8 mouse cellular contexts compared by ENCODE assay signal in genomic region chr9:21917493-21918034, GRCm38 (mm10). TPM values are rescaled to one million over a fixed set of nuclear protein-coding genes. Genes with fewer than 3 reads are reported as not detected.
DNase-seq lines count a peak whose midpoint lies in the region; ATAC-seq and TF ChIP-seq lines count a peak whose summit lies in the region.

No protein-coding gene starts in this region.

- TF ChIP-seq CTCF in G1E (IDR thresholded peaks at IDR 0.05; ENCODE audit: low read depth, low read length) = no peak

- H3K4me3 ChIP-seq in G1E (ENCODE audit: low read depth, low read length) = peak overlapping the region; percentile 82
- peak overlapping the region; percentile 72 for H3K4me3 ChIP-seq in liver, embryonic 13.5 days (replicated peaks)
- H3K4me3 ChIP-seq in neural tube, embryonic 12.5 days = peak overlapping the region; percentile 59

- peak overlapping the region; percentile 100 for H3K4me2 ChIP-seq in liver, embryonic 13.5 days
- peak overlapping the region; percentile 97 for H3K4me2 ChIP-seq in neural tube, embryonic 12.5 days (replicated peaks)

- no peaks in the 10 kb centered on the region for H3K9me3 ChIP-seq in G1E (replicated peaks)
- no peaks in the 10 kb centered on the region for H3K9me3 ChIP-seq in liver, embryonic 13.5 days (replicated peaks)
- no peaks in the 10 kb centered on the region for H3K9me3 ChIP-seq in neural tube, embryonic 12.5 days

- peak overlapping the region; percentile 82 for H3K9ac ChIP-seq in liver, embryonic 13.5 days
- H3K9ac ChIP-seq in neural tube, embryonic 12.5 days = peak overlapping the region; percentile 77

- WGBS in liver, embryonic 13.5 days (ENCODE audit: insufficient replicate concordance) = 1% methylated on average over 35 of the region's 35 CpGs
- WGBS in neural tube, embryonic 12.5 days = 2% methylated on average over 35 of the region's 35 CpGs

- H3K27me3 ChIP-seq in G1E (ENCODE audit: insufficient read depth, low read length) = peaks cover 3% of the 10 kb centered on the region; the same call in 1 of the 2 replicates
- peaks cover 27% of the 10 kb centered on the region for H3K27me3 ChIP-seq in liver, embryonic 13.5 days
- H3K27me3 ChIP-seq in neural tube, embryonic 12.5 days (replicated peaks) = peaks cover 10% of the 10 kb centered on the region

- H3K4me1 ChIP-seq in G1E (ENCODE audit: insufficient read depth, low read depth, low read length) = peaks cover 20% of the 10 kb centered on the region
- H3K4me1 ChIP-seq in liver, embryonic 13.5 days (replicated peaks) = peaks cover 27% of the 10 kb centered on the region
- H3K4me1 ChIP-seq in neural tube, embryonic 12.5 days = peaks cover 9% of the 10 kb centered on the region

- peaks cover 34% of the 10 kb centered on the region for H3K36me3 ChIP-seq in G1E (replicated peaks)
- 0 out of 2 replicates have a peak, but pooled peaks cover 11% of the 10 kb centered on the region for H3K36me3 ChIP-seq in liver, embryonic 13.5 days
- H3K36me3 ChIP-seq in neural tube, embryonic 12.5 days = no peaks in the 10 kb centered on the region

- no peak for ATAC-seq in G1E (ENCODE audit: extremely low read depth, insufficient number of reproducible peaks, low FRiP score, poor library complexity, severe bottlenecking)
- ATAC-seq in frontal cortex, adult (ENCODE audit: low TSS enrichment) = peak; percentile 69
- ATAC-seq in liver, embryonic 13.5 days (ENCODE audit: low read depth) = no peak; the same call in 1 of the 2 replicates
- no peak; the same call in 1 of the 2 replicates for ATAC-seq in neural tube, embryonic 12.5 days (ENCODE audit: low FRiP score, low read depth)

- H3K27ac ChIP-seq in liver, embryonic 13.5 days = peak overlapping the region; percentile 34; the same call in 1 of the 2 replicates
- H3K27ac ChIP-seq in neural tube, embryonic 12.5 days = no peak overlapping the region

- DNase-seq in adrenal gland, postnatal 10 days = peak; percentile 42
- no peak for DNase-seq in adrenal gland, postnatal 25 days
- no peak for DNase-seq in G1E (ENCODE audit: low spot score)
- DNase-seq in layer of hippocampus, adult 11-12 months (ENCODE audit: low spot score) = peak; percentile 80
- no peak for DNase-seq in liver, embryonic 13.5 days
- no peak for DNase-seq in embryo, embryonic 10 days (ENCODE audit: low spot score)

RNA-seq across cellular contexts. Expression of gene Rab3d, which starts 0.4 kb away (rescaled TPM):
- 10 to 100 TPM; 37.2 to 45.4 TPM for total RNA-seq in adrenal gland, postnatal 10 days (2021)
- 36.3 and 71.9 TPM in 2 replicates for total RNA-seq in adrenal gland, postnatal 25 days (2021)
- total RNA-seq in G1E (2014; fragmentation: Nextera tagmentation) = 3.7 and 6.8 TPM in 2 replicates
- 7.0 TPM in 2 replicates for total RNA-seq in G1E (2017)
- polyA plus RNA-seq in G1E (2012) = 4.9 and 8.5 TPM in 2 replicates
- 6.6 and 8.4 TPM in 2 replicates for polyA plus RNA-seq in liver, embryonic 13.5 days (2015; fragmentation: Nextera tagmentation; extraction: Ambion mirVana)
- polyA plus RNA-seq in neural tube, embryonic 12.5 days (2016; fragmentation: Nextera tagmentation; extraction: Ambion mirVana) = 19.3 and 21.3 TPM in 2 replicates

RNA-seq across cellular contexts. Expression of gene Ccdc159, which starts 9.7 kb away (rescaled TPM):
- 1 to 10 TPM; 5.6 to 8.8 TPM for total RNA-seq in adrenal gland, postnatal 10 days (2021)
- 13.6 and 19.1 TPM in 2 replicates for total RNA-seq in adrenal gland, postnatal 25 days (2021)
- 1.8 and 3.8 TPM in 2 replicates for total RNA-seq in G1E (2014; fragmentation: Nextera tagmentation)
- 0.64 and 0.98 TPM in 2 replicates for total RNA-seq in G1E (2017)
- polyA plus RNA-seq in G1E (2012) = 0.21 and 0.31 TPM in 2 replicates
- polyA plus RNA-seq in liver, embryonic 13.5 days (2015; fragmentation: Nextera tagmentation; extraction: Ambion mirVana) = 1.0 and 1.2 TPM in 2 replicates
- polyA plus RNA-seq in neural tube, embryonic 12.5 days (2016; fragmentation: Nextera tagmentation; extraction: Ambion mirVana) = 6.4 and 6.6 TPM in 2 replicates

RNA-seq across cellular contexts. Expression of gene Tmem205, which starts 9.8 kb away (rescaled TPM):
- 100 to 1,000 TPM; 182 to 187 TPM for total RNA-seq in adrenal gland, postnatal 10 days (2021)
- 471 and 609 TPM in 2 replicates for total RNA-seq in adrenal gland, postnatal 25 days (2021)
- 12.8 and 17.6 TPM in 2 replicates for total RNA-seq in G1E (2014; fragmentation: Nextera tagmentation)
- total RNA-seq in G1E (2017) = 9.0 and 17.1 TPM in 2 replicates
- polyA plus RNA-seq in G1E (2012) = 11.3 and 15.9 TPM in 2 replicates
- 49.5 and 57.2 TPM in 2 replicates for polyA plus RNA-seq in liver, embryonic 13.5 days (2015; fragmentation: Nextera tagmentation; extraction: Ambion mirVana)
- 36.1 and 42.3 TPM in 2 replicates for polyA plus RNA-seq in neural tube, embryonic 12.5 days (2016; fragmentation: Nextera tagmentation; extraction: Ambion mirVana)

RNA-seq across cellular contexts. Expression of gene Plppr2, which starts 19.3 kb away (rescaled TPM):
- 10 to 100 TPM; 21.9 to 22.3 TPM for total RNA-seq in adrenal gland, postnatal 10 days (2021)
- 35.6 and 40.5 TPM in 2 replicates for total RNA-seq in adrenal gland, postnatal 25 days (2021)
- total RNA-seq in G1E (2014; fragmentation: Nextera tagmentation) (1.6 and 5.3 TPM in 2 replicates), G1E (2017) (0.41 and 0.44 TPM in 2 replicates)
- 5.8 and 7.6 TPM in 2 replicates for polyA plus RNA-seq in G1E (2012)
- 0.99 and 1.4 TPM in 2 replicates for polyA plus RNA-seq in liver, embryonic 13.5 days (2015; fragmentation: Nextera tagmentation; extraction: Ambion mirVana)
- polyA plus RNA-seq in neural tube, embryonic 12.5 days (2016; fragmentation: Nextera tagmentation; extraction: Ambion mirVana) = 53.3 and 56.2 TPM in 2 replicates

RNA-seq across cellular contexts. Expression of gene Swsap1, which starts 38.0 kb away (rescaled TPM):
- total RNA-seq in adrenal gland, postnatal 10 days (2021) = 10 to 100 TPM; 11.9 to 15.1 TPM
- 14.0 and 19.4 TPM in 2 replicates for total RNA-seq in adrenal gland, postnatal 25 days (2021)
- total RNA-seq in G1E (2014; fragmentation: Nextera tagmentation) (11.8 and 12.4 TPM in 2 replicates), G1E (2017) (10.9 and 12.8 TPM in 2 replicates)
- polyA plus RNA-seq in G1E (2012) = 12.6 and 14.5 TPM in 2 replicates
- 2.1 and 2.6 TPM in 2 replicates for polyA plus RNA-seq in liver, embryonic 13.5 days (2015; fragmentation: Nextera tagmentation; extraction: Ambion mirVana)
- polyA plus RNA-seq in neural tube, embryonic 12.5 days (2016; fragmentation: Nextera tagmentation; extraction: Ambion mirVana) = 8.1 and 9.7 TPM in 2 replicates

Comparison
In these comparisons a context has a peak if more than half of its experiments do, and no peak if none do; other contexts are left out.
1. DNase-seq: peak in adrenal gland, postnatal 10 days (single experiment) and layer of hippocampus, adult 11-12 months (single experiment); none in adrenal gland, postnatal 25 days (single experiment), G1E (single experiment), liver, embryonic 13.5 days (single experiment) and embryo, embryonic 10 days (single experiment).
2. RNA of gene Tmem205, which starts 9.8 kb away (total RNA-seq): 471 to 609 TPM in adrenal gland, postnatal 25 days and 182 to 187 TPM in adrenal gland, postnatal 10 days; 9.0 to 17.6 TPM in G1E; every median in the first group is over 4 times any median in the second.
3. Peak in every context shown above with its lines, with median percentiles within 50 percentile points of each other: H3K4me3 ChIP-seq.